ENCODE assay signal across 10 mouse cellular contexts in the genomic region with DNA sequence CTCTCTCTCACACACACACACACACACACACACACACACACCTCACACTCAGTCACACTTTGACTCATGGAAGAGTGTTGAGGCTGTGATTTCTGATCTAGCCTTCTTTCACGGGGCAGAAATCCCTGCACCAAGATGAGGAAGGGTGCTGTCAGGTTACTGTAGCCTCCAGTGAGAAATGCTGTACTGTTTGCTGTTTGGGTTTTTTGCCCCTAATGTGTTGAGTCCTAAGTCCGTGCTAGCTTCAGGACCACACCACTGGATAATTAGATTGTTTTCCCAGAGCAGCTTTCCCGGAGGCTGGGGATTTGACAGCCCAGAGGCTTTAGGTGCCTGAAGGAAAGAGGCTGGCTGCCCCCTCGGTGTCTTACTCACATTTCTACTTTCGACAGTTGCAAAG. TPM values are rescaled to one million over a fixed set of nuclear protein-coding genes. Genes with fewer than 3 reads are reported as not detected.
DNase-seq lines count a peak whose midpoint lies in the region; ATAC-seq and TF ChIP-seq lines count a peak whose summit lies in the region.
"Had no signal": no experiment of that assay in that cellular context is flagged by ENCODE, and none has a peak within 500 bp of the region (broad histone marks: within the 10 kb centered on the region; RNA-seq: fewer than 3 reads in every experiment).

No protein-coding gene starts in this region.

- H3K9me3 ChIP-seq in heart, embryonic 14.5 days (ENCODE audit: control insufficient read depth, low read length): no peaks in the 10 kb centered on the region
- no peaks in the 10 kb centered on the region for H3K9me3 ChIP-seq in embryonic facial prominence, embryonic 13.5 days
- no peaks in the 10 kb centered on the region for H3K9me3 ChIP-seq in hindbrain, postnatal 0 days (ENCODE audit: low read length)
- H3K9me3 ChIP-seq in midbrain, embryonic 15.5 days: no peaks in the 10 kb centered on the region

- TF ChIP-seq CTCF in hindbrain, postnatal 0 days (IDR thresholded peaks at IDR 0.05; ENCODE audit: low read depth): no peak

- WGBS in heart, embryonic 14.5 days: 6% methylated on average over 5 of the region's 5 CpGs
- WGBS in embryonic facial prominence, embryonic 13.5 days: 6% methylated on average over 5 of the region's 5 CpGs
- WGBS in hindbrain, postnatal 0 days: 9% methylated on average over 5 of the region's 5 CpGs
- 4% methylated on average over 5 of the region's 5 CpGs for WGBS in midbrain, embryonic 15.5 days

- no peak for ATAC-seq in heart, embryonic 14.5 days (ENCODE audit: insufficient number of reproducible peaks, insufficient read depth, low FRiP score, low read depth)
- ATAC-seq in embryonic facial prominence, embryonic 13.5 days (ENCODE audit: insufficient number of reproducible peaks, insufficient read depth, low FRiP score, low TSS enrichment, low read depth): peak; percentile 22; the same call in 1 of the 2 replicates
- no peak for ATAC-seq in hindbrain, postnatal 0 days
- ATAC-seq in midbrain, embryonic 15.5 days (replicated peaks): no peak

- intact Hi-C loops in heart, postnatal 36 days (cut with DNase I): loop anchor here (1.0 kb wide), 2 partner anchors 230 to 253 kb away; no protein-coding TSS in a partner anchor
- intact Hi-C loops in left cerebral cortex, postnatal 36 days (cut with DNase I): loop anchor here (2.0 to 5.0 kb wide), 2 partner anchors 231 to 252 kb away; no protein-coding TSS in a partner anchor

- no peaks in the 10 kb centered on the region for H3K36me3 ChIP-seq in heart, embryonic 14.5 days (ENCODE audit: control insufficient read depth, insufficient read depth, low read length)
- H3K36me3 ChIP-seq in embryonic facial prominence, embryonic 13.5 days: no peaks in the 10 kb centered on the region
- H3K36me3 ChIP-seq in hindbrain, postnatal 0 days (ENCODE audit: insufficient read depth, low read length): no peaks in the 10 kb centered on the region
- H3K36me3 ChIP-seq in midbrain, embryonic 15.5 days (replicated peaks): no peaks in the 10 kb centered on the region

- DNase-seq in heart, postnatal 36 days: no peak
- no peak for DNase-seq in hindbrain, postnatal 0 days (ENCODE audit: low spot score)
- DNase-seq in spleen, postnatal 36 days (ENCODE audit: low spot score in 2 of 2): no peak
- DNase-seq in left cerebral cortex, postnatal 36 days (ENCODE audit: low spot score in 2 of 2): no peak
- no peak for DNase-seq in urinary bladder, postnatal 36 days (ENCODE audit: low spot score in 2 of 2)
- DNase-seq: thymus, postnatal 25 days had no signal

- H3K4me1 ChIP-seq in heart, embryonic 14.5 days (ENCODE audit: control insufficient read depth in 2 of 2, insufficient read depth in 2 of 2, low read length in 2 of 2): no peaks in the 10 kb centered on the region; a peak in 1 of 4 replicates
- peaks cover 17% of the 10 kb centered on the region for H3K4me1 ChIP-seq in embryonic facial prominence, embryonic 13.5 days
- 0 out of 2 replicates have a peak, but pooled peaks cover 8% of the 10 kb centered on the region for H3K4me1 ChIP-seq in hindbrain, postnatal 0 days (ENCODE audit: insufficient read depth, low read length)
- H3K4me1 ChIP-seq in midbrain, embryonic 15.5 days: peaks cover 13% of the 10 kb centered on the region; the same call in 1 of the 2 replicates

- H3K27ac ChIP-seq in heart, embryonic 14.5 days (replicated peaks in 1 of 2; ENCODE audit: control insufficient read depth in 1 of 2, insufficient read depth in 1 of 2, low read depth in 2 of 2, low read length in 2 of 2): no peak overlapping the region
- peak overlapping the region; percentile 55; the same call in 1 of the 2 replicates for H3K27ac ChIP-seq in embryonic facial prominence, embryonic 13.5 days
- no peak overlapping the region for H3K27ac ChIP-seq in hindbrain, postnatal 0 days
- H3K27ac ChIP-seq in midbrain, embryonic 15.5 days: no peak overlapping the region

- 0 out of 2 replicates have a peak, but pooled peaks cover 5% of the 10 kb centered on the region for H3K27me3 ChIP-seq in heart, embryonic 14.5 days (ENCODE audit: control insufficient read depth, insufficient read depth, low read length)
- peaks cover 29% of the 10 kb centered on the region for H3K27me3 ChIP-seq in embryonic facial prominence, embryonic 13.5 days
- H3K27me3 ChIP-seq in hindbrain, postnatal 0 days (ENCODE audit: insufficient read depth, low read length): no peaks in the 10 kb centered on the region
- peaks cover 7% of the 10 kb centered on the region for H3K27me3 ChIP-seq in midbrain, embryonic 15.5 days (replicated peaks)

- H3K4me3 ChIP-seq in heart, embryonic 14.5 days (ENCODE audit: control insufficient read depth in 1 of 2, insufficient read depth in 1 of 2, low read depth in 1 of 2, low read length in 2 of 2): peak overlapping the region; percentile 8 to 45; a peak in 2 of 4 replicates
- H3K4me3 ChIP-seq in embryonic facial prominence, embryonic 13.5 days: peak overlapping the region; percentile 54
- H3K4me3 ChIP-seq in hindbrain, postnatal 0 days (ENCODE audit: low read length): peak overlapping the region; percentile 51
- peak overlapping the region; percentile 50 for H3K4me3 ChIP-seq in midbrain, embryonic 15.5 days

- no peak overlapping the region; the same call in 1 of the 2 replicates for H3K9ac ChIP-seq in heart, embryonic 14.5 days (ENCODE audit: low read length)
- peak overlapping the region; percentile 75 for H3K9ac ChIP-seq in embryonic facial prominence, embryonic 13.5 days
- no peak overlapping the region for H3K9ac ChIP-seq in hindbrain, postnatal 0 days (replicated peaks; ENCODE audit: low read length)
- H3K9ac ChIP-seq in midbrain, embryonic 15.5 days: no peak overlapping the region

- peak overlapping the region; percentile 89 for H3K4me2 ChIP-seq in heart, embryonic 14.5 days (ENCODE audit: low read length)
- H3K4me2 ChIP-seq in embryonic facial prominence, embryonic 13.5 days: peak overlapping the region; percentile 80
- H3K4me2 ChIP-seq in hindbrain, postnatal 0 days (ENCODE audit: low read depth, low read length): peak overlapping the region; percentile 98
- H3K4me2 ChIP-seq in midbrain, embryonic 15.5 days: peak overlapping the region; percentile 88

RNA-seq across cellular contexts. Expression of gene Ptgfr, which starts 1.0 kb away (rescaled TPM):
- polyA plus RNA-seq in heart, embryonic 14.5 days (2014; fragmentation: Nextera tagmentation; extraction: Ambion mirVana): 0.94 and 1.6 TPM in 2 replicates
- 1 to 10 TPM; 4.4 to 4.6 TPM for total RNA-seq in heart, postnatal 36 days (2021)
- 11.0 and 12.9 TPM in 2 replicates for polyA plus RNA-seq in embryonic facial prominence, embryonic 13.5 days (2015; fragmentation: Nextera tagmentation; extraction: Ambion mirVana)
- 0.72 and 2.8 TPM in 2 replicates for total RNA-seq in hindbrain, postnatal 0 days (2014; rRNA removed)
- polyA plus RNA-seq in hindbrain, postnatal 0 days (2015; fragmentation: Nextera tagmentation; extraction: Ambion mirVana): 1.1 and 1.7 TPM in 2 replicates
- polyA plus RNA-seq in midbrain, embryonic 15.5 days (2015; fragmentation: Nextera tagmentation; extraction: Ambion mirVana): 0.72 and 2.2 TPM in 2 replicates
- 1 to 10 TPM in 1 of 2 experiments, under 1 TPM in 1; 0.69 to 1.5 TPM for total RNA-seq in left cerebral cortex, postnatal 36 days (2021)
- polyA plus RNA-seq: liver, adult 2 months had no signal
